Mouse (Mus musculus): ENCODE results near the gene Hba-a1. TPM values are rescaled to one million over a fixed set of nuclear protein-coding genes. Genes with fewer than 3 reads are reported as not detected.
A peak's percentile ranks its signal among the peaks of the same experiment; 100 is the strongest.

The Hba-a1 gene
- polyA plus RNA-seq, 1 experiment = 2,752 TPM

DNA sequence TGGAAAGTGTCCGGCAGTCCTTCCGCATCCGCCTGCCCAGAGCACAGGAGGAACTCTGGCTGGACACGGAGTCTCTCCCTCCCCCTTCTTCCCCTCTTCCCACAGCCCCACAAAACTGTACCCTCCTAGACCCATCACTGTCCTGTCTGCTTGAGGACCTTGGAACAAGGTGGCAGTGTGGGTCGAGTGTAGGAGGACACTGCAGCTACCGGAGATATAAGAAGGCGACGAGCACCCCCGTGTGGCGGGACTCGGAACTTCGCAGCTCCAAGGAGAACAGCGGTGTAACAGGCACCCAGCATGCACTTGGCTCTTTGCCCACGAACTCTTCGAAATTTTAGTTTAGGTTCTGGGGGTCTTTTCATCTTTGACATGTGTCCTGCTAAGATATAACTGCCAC, 41.3 kb downstream of the Hba-a1 start:
- TF ChIP-seq CTCF (IDR thresholded peaks at IDR 0.05; ENCODE audit: borderline replicate concordance, extremely low read depth, insufficient read depth, insufficient read length) (peak; percentile 97), POLR2A (IDR thresholded peaks at IDR 0.05; ENCODE audit: borderline replicate concordance, extremely low read depth, insufficient read depth, insufficient read length, poor library complexity, severe bottlenecking) (no peak)
- peak; percentile 89 for DNase-seq (ENCODE audit: low read depth)

GRCm38 (mm10) chr11:32331075-32331474, 47.8 kb downstream of the Hba-a1 start:
- DNase-seq (ENCODE audit: low read depth) = peak; percentile 62

GRCm38 (mm10) chr11:32331861-32332260, 48.5 kb downstream of the Hba-a1 start:
- TF ChIP-seq POLR2A (IDR thresholded peaks at IDR 0.05; ENCODE audit: borderline replicate concordance, extremely low read depth, insufficient read depth, insufficient read length, poor library complexity, severe bottlenecking) = no peak
- no peak for TF ChIP-seq CTCF (IDR thresholded peaks at IDR 0.05; ENCODE audit: borderline replicate concordance, extremely low read depth, insufficient read depth, insufficient read length)
- peak; percentile 60 for DNase-seq (ENCODE audit: low read depth)

More at GRCm38 (mm10) chr11:32331075-32331474, 47.8 kb downstream of the Hba-a1 start:
- TF ChIP-seq CTCF (IDR thresholded peaks at IDR 0.05; ENCODE audit: borderline replicate concordance, extremely low read depth, insufficient read depth, insufficient read length) = no peak
- no peak for TF ChIP-seq POLR2A (IDR thresholded peaks at IDR 0.05; ENCODE audit: borderline replicate concordance, extremely low read depth, insufficient read depth, insufficient read length, poor library complexity, severe bottlenecking)

- no peak for TF ChIP-seq POLR2A (IDR thresholded peaks at IDR 0.05; ENCODE audit: borderline replicate concordance, extremely low read depth, insufficient read depth, insufficient read length, poor library complexity, severe bottlenecking)
- TF ChIP-seq CTCF (IDR thresholded peaks at IDR 0.05; ENCODE audit: borderline replicate concordance, extremely low read depth, insufficient read depth, insufficient read length) = no peak
- no peak for DNase-seq (ENCODE audit: low read depth)
These were observed 49.9 kb downstream of the Hba-a1 start for GRCm38 (mm10) chr11:32333235-32333634.

Other genes with a start within 250 kb of the Hba-a1 start
- gene Il9r, start 83.2 kb upstream of the Hba-a1 start, polyA plus RNA-seq (2012; rRNA removed) = 0.11 TPM in 1 of 2 replicates, not detected in the other
- gene Snrnp25, start 78.1 kb upstream of the Hba-a1 start, polyA plus RNA-seq (2012; rRNA removed) = 38.8 and 52.4 TPM in 2 replicates
- 39.7 and 44.3 TPM in 2 replicates for gene Rhbdf1, start 61.2 kb upstream of the Hba-a1 start, polyA plus RNA-seq (2012; rRNA removed)
- gene Mpg, start 57.0 kb upstream of the Hba-a1 start, polyA plus RNA-seq (2012; rRNA removed) = 18.6 and 21.3 TPM in 2 replicates
- 84.0 and 116 TPM in 2 replicates for gene Nprl3, start 15.8 kb upstream of the Hba-a1 start, polyA plus RNA-seq (2012; rRNA removed)
- gene Hba-x, start 7.1 kb upstream of the Hba-a1 start, polyA plus RNA-seq (2012; rRNA removed) = 38.9 and 65.3 TPM in 2 replicates
- gene Hbq1b, start 3.5 kb downstream of the Hba-a1 start, polyA plus RNA-seq (2012; rRNA removed) = 1.4 and 2.4 TPM in 2 replicates
- gene Hba-a2, start 13.0 kb downstream of the Hba-a1 start, polyA plus RNA-seq (2012; rRNA removed) = 4,753 and 6,821 TPM in 2 replicates
- 1.2 TPM in 2 replicates for gene Hbq1a, start 16.6 kb downstream of the Hba-a1 start, polyA plus RNA-seq (2012; rRNA removed)
- 33.3 and 48.4 TPM in 2 replicates for gene Sh3pxd2b, start 64.3 kb downstream of the Hba-a1 start, polyA plus RNA-seq (2012; rRNA removed)
- 60.6 and 70.7 TPM in 2 replicates for gene Ubtd2, start 171.9 kb downstream of the Hba-a1 start, polyA plus RNA-seq (2012; rRNA removed)
- gene Efcab9, start 248.6 kb downstream of the Hba-a1 start, polyA plus RNA-seq (2012; rRNA removed) = not detected in 2 replicates
- 4.0 and 5.7 TPM in 2 replicates for gene Stk10, start 249.8 kb downstream of the Hba-a1 start, polyA plus RNA-seq (2012; rRNA removed)